Mouse (Mus musculus) heart, embryonic 14.5 days (tissue): Measurements from ENCODE around the gene Nup155. TPM values are rescaled to one million over a fixed set of nuclear protein-coding genes. Genes with fewer than 3 reads are reported as not detected.

ENCODE experiments used
- ATAC-seq: fragments of 200-750 bp; cut with Nextera tagmentation; 2 replicates; pipeline ENCODE4 v1.8.0; 2017; ENCODE audit warnings: low read depth, moderate TSS enrichment; ENCODE audit not compliant: insufficient number of reproducible peaks, insufficient read depth, low FRiP score
- H3K27ac ChIP-seq, 2 experiments: fragments of 200-500 bp in 1 of 2; fragments of 300-500 bp in 1 of 2; sonication (generic) in 1 of 2; replicated peaks in 1 of 2; 2 replicates each; pipeline ENCODE4 v1.5.1; 2012 to 2014; ENCODE audit warnings: low read depth in 2 of 2, low read length in 2 of 2, control low read depth in 1 of 2, mild to moderate bottlenecking in 1 of 2, mixed read lengths in 1 of 2; ENCODE audit not compliant: control insufficient read depth in 1 of 2, insufficient read depth in 1 of 2
- H3K27me3 ChIP-seq: fragments of 300-500 bp; sonication (generic); 2 replicates; pipeline ENCODE4 v1.6.1; 2014; ENCODE audit warnings: mild to moderate bottlenecking, low read length, control low read depth; ENCODE audit not compliant: control insufficient read depth, insufficient read depth
- H3K36me3 ChIP-seq: fragments of 300-500 bp; sonication (generic); 2 replicates; pipeline ENCODE4 v1.6.1; 2014; ENCODE audit warnings: mild to moderate bottlenecking, control low read depth, low read length, mixed read lengths; ENCODE audit not compliant: control insufficient read depth, insufficient read depth
- H3K4me1 ChIP-seq, 2 experiments: fragments of 200-500 bp in 1 of 2; fragments of 300-500 bp in 1 of 2; sonication (generic) in 1 of 2; 2 replicates each; pipeline ENCODE4 v1.6.1; 2012 to 2014; ENCODE audit warnings: low read length in 2 of 2, control low read depth in 1 of 2, mixed read lengths in 1 of 2; ENCODE audit not compliant: control insufficient read depth in 2 of 2, insufficient read depth in 2 of 2
- H3K4me2 ChIP-seq: fragments of 300-500 bp; sonication (generic); 2 replicates; pipeline ENCODE4 v1.6.1; 2014; ENCODE audit warnings: mild to moderate bottlenecking, low read length
- H3K4me3 ChIP-seq, 2 experiments: fragments of 200-500 bp in 1 of 2; fragments of 300-500 bp in 1 of 2; sonication (generic) in 1 of 2; 2 replicates each; pipeline ENCODE4 v1.5.1; 2012 to 2014; ENCODE audit warnings: low read length in 2 of 2, mild to moderate bottlenecking in 2 of 2, control low read depth in 1 of 2, low read depth in 1 of 2, moderate library complexity in 1 of 2; ENCODE audit not compliant: control insufficient read depth in 1 of 2, insufficient read depth in 1 of 2
- H3K9ac ChIP-seq: fragments of 300-500 bp; sonication (generic); 2 replicates; pipeline ENCODE4 v1.6.1; 2014; ENCODE audit warnings: mild to moderate bottlenecking, low read length
- H3K9me3 ChIP-seq: fragments of 300-500 bp; sonication (generic); 2 replicates; pipeline ENCODE4 v1.6.1; 2016; ENCODE audit warnings: low read length, control low read depth; ENCODE audit not compliant: control insufficient read depth
- WGBS: fragments of 180-500 bp; shearing (Covaris S2); extraction: QIAGEN DNeasy Blood & Tissue Kit; methylation state at CpG from one replicate; pipeline ENCODE4 v1.1.7; 2014; 5-methylcytosine and 5-hydroxymethylcytosine counted together
- polyA plus RNA-seq: library from polyadenylated mRNA; unstranded; fragments of >200 nt; fragmentation: Nextera tagmentation; extraction: Ambion mirVana; gene quantifications from 2 replicates; pipeline ENCODE4 v1.2.1, GENCODE M21; 2014

Gene Nup155
- polyA plus RNA-seq, 1 experiment from 2014 or later, result 12.7 TPM

DNA sequence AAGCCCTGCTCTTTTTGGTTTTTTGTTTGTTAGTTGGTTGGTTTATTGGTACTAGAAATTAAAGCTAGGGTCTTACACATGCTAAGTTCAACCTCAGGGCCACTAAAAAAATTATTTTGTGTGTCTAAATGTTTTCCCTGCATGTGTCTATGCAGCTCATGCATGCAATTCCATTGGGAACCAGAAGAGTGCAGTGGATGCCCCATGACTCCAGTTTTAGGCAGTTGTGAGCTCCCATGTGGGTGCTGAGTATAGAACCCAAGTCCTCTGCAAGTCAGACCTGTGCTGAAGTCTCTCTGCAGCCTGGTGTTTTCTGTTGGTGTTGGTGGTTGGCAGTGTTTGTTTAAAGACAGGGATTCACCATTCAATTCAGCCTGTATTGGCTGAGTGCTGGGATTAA lies 22.7 kb downstream of the Nup155 start:
- Histone ChIP-seq H3K27me3 (no peaks in the 10 kb centered on the region), H3K9me3 (no peaks in the 10 kb centered on the region), H3K4me1 (no peaks in the 10 kb centered on the region), H3K27ac (no peak overlapping the region), H3K9ac (no peak overlapping the region), H3K36me3 (peaks cover 97% of the 10 kb centered on the region), H3K4me3 (no peak overlapping the region), H3K4me2 (no peak overlapping the region)
- ATAC-seq, result no peak

DNA sequence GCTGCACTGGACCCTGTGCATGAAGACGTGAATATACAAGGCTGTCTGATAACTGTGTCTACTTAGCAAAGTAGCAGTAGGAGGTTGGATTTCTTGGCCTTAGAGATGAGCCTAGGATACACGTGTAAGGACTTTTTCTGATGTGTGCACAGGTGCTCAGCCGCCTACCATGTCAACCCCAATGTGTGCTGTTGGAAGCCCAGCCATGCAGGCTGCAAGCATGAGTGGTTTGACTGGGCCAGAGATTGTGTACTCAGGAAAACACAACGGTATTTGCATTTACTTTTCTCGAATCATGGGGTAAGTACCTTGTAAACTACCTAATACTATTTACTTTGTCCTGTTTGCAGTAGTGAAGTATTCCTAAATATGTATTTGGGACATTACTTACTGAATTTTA lies 26.5 kb downstream of the Nup155 start:
- Histone ChIP-seq H3K9ac (no peak overlapping the region), H3K27ac (no peak overlapping the region), H3K4me1 (no peaks in the 10 kb centered on the region), H3K9me3 (no peaks in the 10 kb centered on the region), H3K27me3 (no peaks in the 10 kb centered on the region), H3K4me3 (no peak overlapping the region), H3K36me3 (peaks cover 96% of the 10 kb centered on the region), H3K4me2 (no peak overlapping the region)
- ATAC-seq, result no peak
- WGBS, result 89% methylated on average over 5 of the region's 5 CpGs

DNA sequence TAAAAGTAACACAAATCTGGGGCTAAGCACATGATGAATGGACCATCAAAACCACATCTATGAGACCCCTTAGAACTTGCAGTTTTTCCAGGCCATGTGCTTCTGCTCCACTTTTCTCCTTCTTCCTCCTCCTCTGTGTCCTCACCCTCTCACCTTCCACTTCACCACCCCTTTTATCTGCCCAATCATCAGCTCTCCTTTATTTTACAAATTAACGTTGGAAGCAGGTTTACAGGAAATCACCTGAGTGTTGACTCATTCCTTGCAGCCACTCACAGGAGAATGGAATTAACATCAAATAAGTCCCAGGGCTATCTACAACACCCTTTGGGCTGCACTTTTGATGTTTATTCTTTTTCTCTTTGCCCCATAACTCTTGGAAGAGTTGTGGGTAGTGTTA lies 52.8 kb downstream of the Nup155 start:
- Histone ChIP-seq H3K27me3 (no peaks in the 10 kb centered on the region), H3K4me1 (no peaks in the 10 kb centered on the region), H3K9me3 (no peaks in the 10 kb centered on the region), H3K36me3 (peaks cover 52% of the 10 kb centered on the region), H3K4me2 (no peak overlapping the region), H3K27ac (no peak overlapping the region), H3K4me3 (no peak overlapping the region), H3K9ac (no peak overlapping the region)
- 72% methylated on average over 1 of the region's 1 CpGs for WGBS
- no peak for ATAC-seq

DNA sequence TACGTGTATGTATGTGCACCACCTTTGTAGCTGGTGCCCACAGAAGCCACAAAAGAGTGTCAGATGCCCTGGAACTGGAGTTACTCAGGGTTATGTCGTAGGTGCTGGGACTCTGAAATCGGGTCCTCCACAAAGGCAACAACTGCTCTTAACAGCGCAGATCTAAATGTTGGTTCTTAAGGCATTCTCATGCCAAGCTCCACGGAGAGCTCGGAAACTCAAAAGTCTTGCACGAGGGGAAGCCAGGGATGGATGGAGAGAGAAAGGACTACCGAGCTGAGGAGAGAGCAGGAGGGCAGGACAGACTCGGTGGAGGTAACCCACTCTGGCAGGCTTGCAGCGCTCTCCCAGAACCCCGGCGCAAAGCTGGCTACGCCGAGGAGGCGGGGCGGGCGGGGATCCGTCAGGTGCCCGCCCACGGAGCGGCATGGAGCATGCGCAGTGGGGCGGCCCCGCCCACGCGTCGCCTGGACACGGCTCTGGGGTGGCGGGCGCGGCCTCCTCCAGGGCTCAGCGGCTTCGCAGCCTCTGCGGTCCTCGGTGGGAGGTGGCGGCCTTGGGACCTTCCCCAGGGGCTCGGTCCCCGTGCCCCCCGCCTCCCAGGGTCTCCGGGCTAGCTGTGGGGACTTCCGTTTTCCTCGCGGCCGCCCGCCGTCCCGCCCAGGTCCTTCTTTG lies 59.7 kb downstream of the Nup155 start, which contains the start of gene Cplane1:
Gene Cplane1, plus strand, starts transcription at position 516 of the 675 bp plus-strand sequence.
- H3K4me1 ChIP-seq, result no peaks in the 10 kb centered on the region
- WGBS, result under 1% methylated on average over 30 of the region's 47 CpGs
- peak; percentile 99 for ATAC-seq

GRCm38 (mm10) chr15:8169266-8169746 lies 60.2 kb downstream of the Nup155 start:
- WGBS, result under 1% methylated on average over 25 of the region's 25 CpGs
- Histone ChIP-seq H3K9ac (peak overlapping the region; percentile 90), H3K4me3 (peak overlapping the region; percentile 65 to 83), H3K4me2 (peak overlapping the region; percentile 84), H3K27me3 (no peaks in the 10 kb centered on the region), H3K4me1 (no peaks in the 10 kb centered on the region), H3K9me3 (no peaks in the 10 kb centered on the region), H3K36me3 (peaks cover 31% of the 10 kb centered on the region), H3K27ac (peak overlapping the region in 1 of 2 experiments; percentile 82; a peak in 2 of 4 replicates)
- peak; percentile 70 for ATAC-seq

More for the DNA sequence above, 59.7 kb downstream of the Nup155 start, which contains the start of gene Cplane1:
- Histone ChIP-seq H3K4me2 (peak within 1 kb of the TSS; percentile 84), H3K4me3 (peak within 1 kb of the TSS; percentile 65 to 83), H3K9me3 (no peaks in the 10 kb centered on the region), H3K27me3 (no peaks in the 10 kb centered on the region), H3K27ac (peak within 1 kb of the TSS; percentile 68 to 82), H3K9ac (peak within 1 kb of the TSS; percentile 90), H3K36me3 (peaks cover 31% of the 10 kb centered on the region)

- ATAC-seq, result no peak
- WGBS, result 85% methylated on average over 3 of the region's 3 CpGs
- H3K4me3 ChIP-seq, result no peak overlapping the region
- H3K9ac ChIP-seq, result no peak overlapping the region
- peaks cover 79% of the 10 kb centered on the region for H3K36me3 ChIP-seq
- no peak overlapping the region for H3K27ac ChIP-seq
- H3K9me3 ChIP-seq, result no peaks in the 10 kb centered on the region
- no peaks in the 10 kb centered on the region for H3K4me1 ChIP-seq
- H3K4me2 ChIP-seq, result no peak overlapping the region
- H3K27me3 ChIP-seq, result no peaks in the 10 kb centered on the region
Measured at GRCm38 (mm10) chr15:8189563-8189962, 80.5 kb downstream of the Nup155 start.

GRCm38 (mm10) chr15:8190435-8190834 lies 81.4 kb downstream of the Nup155 start:
- Histone ChIP-seq H3K4me2 (no peak overlapping the region), H3K27me3 (no peaks in the 10 kb centered on the region), H3K36me3 (peaks cover 86% of the 10 kb centered on the region), H3K4me3 (no peak overlapping the region), H3K9ac (no peak overlapping the region), H3K9me3 (no peaks in the 10 kb centered on the region), H3K27ac (no peak overlapping the region), H3K4me1 (no peaks in the 10 kb centered on the region)
- ATAC-seq, result no peak
- 86% methylated on average over 3 of the region's 3 CpGs for WGBS

- Histone ChIP-seq H3K4me1 (no peaks in the 10 kb centered on the region), H3K27me3 (no peaks in the 10 kb centered on the region), H3K27ac (no peak overlapping the region), H3K4me3 (no peak overlapping the region), H3K36me3 (peaks cover 63% of the 10 kb centered on the region), H3K9ac (no peak overlapping the region), H3K4me2 (no peak overlapping the region), H3K9me3 (no peaks in the 10 kb centered on the region)
- no peak for ATAC-seq
Measured at GRCm38 (mm10) chr15:8200317-8200716, 91.2 kb downstream of the Nup155 start.
